Mouse (Mus musculus) cerebellum, adult 2 months (tissue): Measurements from ENCODE around the gene Zfp189.

Experiments used
- CTCF ChIP-seq: fragments of 200-500 bp; IDR thresholded peaks from 2 replicates; pipeline ENCODE4 v1.5.1; 2011; ENCODE audit warnings: low read depth, mild to moderate bottlenecking, control low read depth, low read length, moderate library complexity, borderline replicate concordance; ENCODE audit not compliant: insufficient read depth
- POLR2A ChIP-seq: fragments of 200-500 bp; IDR thresholded peaks from 2 replicates; pipeline ENCODE4 v1.6.1; 2011; ENCODE audit warnings: low read length, control low read depth, borderline replicate concordance; ENCODE audit not compliant: insufficient read depth

DNA sequence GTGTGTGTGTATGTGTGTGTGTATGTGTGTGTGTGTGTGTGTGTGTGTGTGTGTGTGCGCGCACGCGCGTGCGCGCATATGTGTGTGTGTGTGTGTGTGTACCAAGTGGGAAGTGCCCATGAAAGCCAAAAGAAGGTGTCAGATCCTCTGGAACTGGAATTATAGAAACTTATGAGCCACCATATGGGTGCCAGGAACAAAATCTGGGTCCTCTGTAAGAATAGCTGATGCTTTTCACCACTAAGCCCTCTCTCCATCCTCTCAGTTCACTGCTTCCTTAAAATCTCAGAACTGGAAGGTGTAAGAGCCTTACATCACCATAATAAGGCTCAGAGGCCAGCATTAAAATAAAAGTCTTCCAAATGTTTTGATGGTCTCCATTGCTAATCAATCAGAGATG lies 36.4 kb downstream of the Zfp189 start:
- TF ChIP-seq CTCF: no peak
- TF ChIP-seq POLR2A: no peak
